Mouse (Mus musculus) thymus, adult 2 months (tissue): ENCODE data around the gene Hist1h4a. TPM values are rescaled to one million over a fixed set of nuclear protein-coding genes. Genes with fewer than 3 reads are reported as not detected.

Experiments
- DNase-seq: peaks from one replicate; pipeline ENCODE4 v3.0.0; 2021
- H3K27ac ChIP-seq: fragments of 200-500 bp; 2 replicates; pipeline ENCODE4 v1.5.1; 2012; ENCODE audit warnings: low read length, control low read depth; ENCODE audit not compliant: control insufficient read depth, insufficient read depth
- H3K27me3 ChIP-seq: fragments of 200-500 bp; 2 replicates; pipeline ENCODE4 v1.6.1; 2012; ENCODE audit warnings: mild to moderate bottlenecking, low read length, moderate library complexity, mixed read lengths; ENCODE audit not compliant: control insufficient read depth, insufficient read depth
- H3K36me3 ChIP-seq: fragments of 200-500 bp; 2 replicates; pipeline ENCODE4 v1.6.1; 2012; ENCODE audit warnings: mild to moderate bottlenecking, low read length, moderate library complexity; ENCODE audit not compliant: control insufficient read depth, insufficient read depth
- H3K4me1 ChIP-seq: fragments of 200-500 bp; replicated peaks from 2 replicates; pipeline ENCODE4 v1.6.1; 2012; ENCODE audit warnings: low read length; ENCODE audit not compliant: control insufficient read depth, insufficient read depth
- H3K4me3 ChIP-seq: fragments of 200-500 bp; 2 replicates; pipeline ENCODE4 v1.5.1; 2012; ENCODE audit warnings: mild to moderate bottlenecking, low read length, control low read depth, moderate library complexity; ENCODE audit not compliant: control insufficient read depth, insufficient read depth
- CTCF ChIP-seq: fragments of 200-500 bp; IDR thresholded peaks from 2 replicates; pipeline ENCODE4 v1.5.1; 2012; ENCODE audit warnings: mild to moderate bottlenecking, control low read depth, low read length, moderate library complexity, borderline replicate concordance; ENCODE audit not compliant: control insufficient read depth, poor library complexity, insufficient read depth; ENCODE audit errors: extremely low read depth
- POLR2A ChIP-seq: fragments of 200-500 bp; IDR thresholded peaks from 2 replicates; pipeline ENCODE4 v1.6.1; 2012; ENCODE audit warnings: mild to moderate bottlenecking, low read length, control low read depth, moderate library complexity; ENCODE audit not compliant: control insufficient read depth, poor library complexity, insufficient read depth; ENCODE audit errors: extremely low read depth
- WGBS: fragments of 180-500 bp; shearing (Covaris S2); methylation state at CpG from one replicate; pipeline ENCODE4 v1.1.7; 2018; 5-methylcytosine and 5-hydroxymethylcytosine counted together
- polyA plus RNA-seq: library from polyadenylated mRNA; depleted of rRNA; stranded (reverse); fragments of >200 nt; gene quantifications from 2 replicates; pipeline ENCODE4 v1.2.3, GENCODE M21; 2012

Gene Hist1h4a
- polyA plus RNA-seq, 1 experiment: 295 TPM

DNA sequence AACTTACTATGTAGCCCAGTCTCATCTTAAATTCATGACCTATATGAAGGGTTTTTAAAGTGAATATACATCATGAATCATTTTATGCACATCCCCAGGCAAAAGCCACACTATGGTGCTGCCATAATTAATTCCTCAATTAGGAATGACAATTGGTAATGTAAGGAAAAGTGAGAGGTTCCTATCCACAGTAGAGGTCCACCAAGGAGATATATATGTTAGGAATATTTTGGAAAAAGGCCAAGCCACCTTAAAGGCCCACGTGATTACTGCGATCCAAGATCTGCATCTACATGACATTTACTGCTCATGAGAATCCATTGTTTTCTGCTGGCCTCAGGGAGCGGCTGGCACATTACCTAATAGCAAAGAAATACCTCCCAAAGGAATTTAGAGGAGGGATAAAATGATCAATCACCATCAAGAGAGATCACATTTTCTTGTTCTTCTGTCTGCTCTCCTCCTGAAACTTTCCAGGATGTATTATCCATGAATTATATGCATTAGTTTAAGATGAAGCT, 1.7 kb downstream of the Hist1h4a start:
- Histone ChIP-seq H3K4me1 (peaks cover 8% of the 10 kb centered on the region), H3K4me3 (no peak overlapping the region), H3K27ac (no peak overlapping the region), H3K27me3 (no peaks in the 10 kb centered on the region), H3K36me3 (no peaks in the 10 kb centered on the region)
- no peak for DNase-seq
- WGBS: 93% methylated on average over 3 of the region's 3 CpGs
- no peak for TF ChIP-seq POLR2A
- TF ChIP-seq CTCF: no peak

DNA sequence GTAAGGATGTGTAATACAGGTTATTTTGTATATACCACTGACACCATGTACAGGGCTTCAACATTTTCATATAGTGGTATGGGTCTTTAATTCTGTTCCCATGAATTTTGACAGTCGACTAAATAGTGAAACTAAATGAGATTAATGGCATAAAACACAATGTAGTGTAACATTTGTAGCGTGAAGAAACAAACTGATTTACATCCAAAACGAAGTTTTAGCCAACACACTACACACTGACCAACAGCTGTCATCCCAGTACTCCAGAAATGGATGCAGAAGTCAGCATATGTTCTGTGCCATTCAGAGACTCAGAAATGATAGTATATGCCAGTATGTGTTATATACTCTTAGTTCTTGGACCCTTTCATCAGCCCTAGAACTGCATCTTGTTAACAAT, 3.1 kb downstream of the Hist1h4a start:
- H3K36me3 ChIP-seq: no peaks in the 10 kb centered on the region
- WGBS: 51% methylated on average over 3 of the region's 3 CpGs
- DNase-seq: no peak
- no peak overlapping the region for H3K27ac ChIP-seq
- TF ChIP-seq POLR2A (no peak), CTCF (no peak)
- H3K27me3 ChIP-seq: no peaks in the 10 kb centered on the region
- no peak overlapping the region for H3K4me3 ChIP-seq
- H3K4me1 ChIP-seq: peaks cover 3% of the 10 kb centered on the region

DNA sequence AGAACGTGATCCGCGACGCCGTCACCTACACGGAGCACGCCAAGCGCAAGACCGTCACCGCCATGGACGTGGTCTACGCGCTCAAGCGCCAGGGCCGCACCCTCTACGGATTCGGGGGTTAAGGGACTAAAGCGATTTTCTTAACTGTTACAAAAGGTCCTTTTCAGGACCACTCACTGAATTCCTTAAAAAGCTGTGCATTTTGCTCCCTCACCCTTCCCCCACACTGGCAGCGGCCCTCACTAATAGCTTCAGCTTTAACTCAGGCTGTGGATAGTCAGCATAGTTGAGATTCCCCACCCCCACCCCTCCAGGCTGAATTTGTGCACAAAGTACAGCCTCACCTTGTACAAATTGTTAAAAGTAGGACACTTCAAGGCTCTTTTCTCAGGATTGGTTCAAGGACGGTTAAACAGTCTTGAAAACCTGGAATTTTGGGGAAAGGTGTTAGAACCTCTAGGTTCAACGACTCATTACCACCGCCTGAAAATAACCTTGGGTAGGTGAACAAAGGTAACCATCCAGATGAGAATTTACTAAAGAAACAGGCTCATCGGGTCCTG, 3.7 kb downstream of the Hist1h4a start:
- Histone ChIP-seq H3K27ac (peak overlapping the region; percentile 66), H3K27me3 (no peaks in the 10 kb centered on the region), H3K4me3 (peak overlapping the region; percentile 28), H3K4me1 (peaks cover 3% of the 10 kb centered on the region), H3K36me3 (no peaks in the 10 kb centered on the region)
- DNase-seq: no peak
- 2% methylated on average over 20 of the region's 23 CpGs for WGBS
- TF ChIP-seq POLR2A: no peak
- TF ChIP-seq CTCF: no peak

DNA sequence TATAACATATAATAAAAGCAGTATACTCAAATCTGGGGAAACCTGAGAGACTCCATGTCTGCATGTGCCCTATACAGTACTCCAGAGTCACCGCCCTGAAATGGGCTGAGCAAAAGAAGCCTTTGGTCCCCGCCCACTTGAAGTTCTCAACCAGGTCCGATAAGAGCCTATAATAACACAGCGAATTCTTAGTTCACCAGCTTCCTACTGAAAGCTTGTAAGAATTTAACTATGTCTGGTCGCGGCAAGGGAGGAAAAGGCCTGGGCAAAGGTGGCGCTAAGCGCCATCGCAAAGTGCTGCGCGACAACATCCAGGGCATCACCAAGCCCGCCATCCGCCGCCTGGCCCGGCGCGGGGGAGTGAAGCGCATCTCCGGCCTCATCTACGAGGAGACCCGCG, 4.2 kb downstream of the Hist1h4a start, which contains the start of gene Hist1h4b:
Gene Hist1h4b (plus strand): TSS at position 224 of the 400 bp plus-strand sequence.
- no peaks in the 10 kb centered on the region for H3K36me3 ChIP-seq
- peak within 1 kb of the TSS; percentile 66 for H3K27ac ChIP-seq
- peak within 1 kb of the TSS; percentile 28 for H3K4me3 ChIP-seq
- H3K4me1 ChIP-seq: peaks cover 3% of the 10 kb centered on the region
- WGBS: under 1% methylated on average over 22 of the region's 22 CpGs
- DNase-seq: peak; percentile 92
- TF ChIP-seq CTCF: no peak
- peak; percentile 86 for TF ChIP-seq POLR2A
- H3K27me3 ChIP-seq: no peaks in the 10 kb centered on the region

DNA sequence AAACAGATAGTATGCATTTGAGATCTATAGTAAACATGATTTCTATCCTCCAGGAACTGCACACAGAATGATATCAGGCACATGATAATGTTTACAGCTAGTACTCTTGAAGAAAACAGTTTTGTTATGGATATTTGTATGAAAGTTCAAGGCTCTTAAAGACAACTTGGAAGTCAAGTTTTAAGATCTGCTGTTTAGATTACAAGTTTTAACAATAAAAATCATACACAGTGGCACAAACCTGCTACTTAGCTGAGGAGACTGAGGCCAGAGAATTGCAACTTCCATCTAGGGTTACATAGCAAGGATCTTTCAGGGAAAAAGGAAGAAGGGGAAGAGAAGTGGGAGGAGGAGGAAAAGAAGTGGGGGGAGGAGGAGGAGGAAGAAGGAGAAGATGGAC, 6.0 kb downstream of the Hist1h4a start:
- H3K27ac ChIP-seq: no peak overlapping the region
- DNase-seq: no peak

DNA sequence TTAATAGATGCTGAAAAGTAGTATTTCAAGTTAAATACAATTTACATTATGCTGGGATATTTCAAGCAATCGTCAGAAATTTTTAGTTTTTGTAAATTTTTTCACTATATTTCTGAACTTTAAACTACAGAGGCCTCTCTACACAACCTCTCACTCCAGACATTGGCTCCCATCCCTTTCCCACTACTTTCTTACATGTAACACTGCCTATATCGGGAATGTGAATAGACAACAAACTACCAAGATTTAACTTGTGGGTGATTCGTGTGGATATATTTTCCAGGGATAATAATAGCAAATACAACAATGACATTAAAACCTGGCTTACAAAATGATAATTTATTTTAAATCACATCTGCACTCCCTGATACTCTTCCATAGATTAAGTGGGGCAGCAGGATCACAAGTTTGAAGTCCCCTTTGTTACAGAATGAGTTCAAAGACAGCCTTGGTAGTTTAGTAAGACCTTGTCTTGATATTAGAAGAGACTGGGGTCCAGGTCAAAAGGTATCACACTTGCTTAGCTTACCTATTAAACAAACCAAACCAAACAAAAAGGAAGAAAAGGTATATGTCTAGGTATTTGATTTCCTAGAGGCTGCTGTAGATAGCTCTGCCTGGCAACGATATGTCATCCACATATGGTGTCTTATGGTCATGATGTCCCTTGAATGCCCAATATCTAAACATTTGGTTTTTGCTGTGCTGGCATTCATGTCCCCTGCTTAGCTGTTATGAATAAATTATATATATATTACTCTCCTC, 7.5 kb downstream of the Hist1h4a start:
- no peak for DNase-seq
- no peaks in the 10 kb centered on the region for H3K27me3 ChIP-seq
- no peak overlapping the region for H3K4me3 ChIP-seq
- 70% methylated on average over 4 of the region's 4 CpGs for WGBS
- H3K27ac ChIP-seq: no peak overlapping the region
- peaks cover 3% of the 10 kb centered on the region for H3K4me1 ChIP-seq
- no peak for TF ChIP-seq CTCF
- TF ChIP-seq POLR2A: no peak
- H3K36me3 ChIP-seq: no peaks in the 10 kb centered on the region

More for the DNA sequence above, 6.0 kb downstream of the Hist1h4a start:
- Histone ChIP-seq H3K4me1 (peaks cover 3% of the 10 kb centered on the region), H3K4me3 (no peak overlapping the region), H3K27me3 (no peaks in the 10 kb centered on the region), H3K36me3 (no peaks in the 10 kb centered on the region)
- TF ChIP-seq CTCF (no peak), POLR2A (no peak)
